Mouse (Mus musculus): ENCODE measurements around the gene Gstm2.
"Not testable (repeated sequence)": the region's sequence is repeated elsewhere in the genome, so short reads cannot be mapped to it uniquely, and the experiment has no call there.

Gstm2 gene

GRCm38 (mm10) chr3:107986041-107986562 is at the start of gene Gstm2:
Gstm2 (minus strand) TSS chr3:107986453.
- no peak for ATAC-seq (ENCODE audit: insufficient number of reproducible peaks, low FRiP score, low TSS enrichment)

GRCm38 (mm10) chr3:108033156-108033555 is 46.9 kb upstream of the Gstm2 start:
- no peak for ATAC-seq (ENCODE audit: insufficient number of reproducible peaks, low FRiP score, low TSS enrichment)

- no peak for ATAC-seq (ENCODE audit: insufficient number of reproducible peaks, low FRiP score, low TSS enrichment)
Measured at GRCm38 (mm10) chr3:108032113-108032512, 45.9 kb upstream of the Gstm2 start.

GRCm38 (mm10) chr3:108028641-108029365 is 42.5 kb upstream of the Gstm2 start:
- no peak for ATAC-seq (ENCODE audit: insufficient number of reproducible peaks, low FRiP score, low TSS enrichment)

- no peak for ATAC-seq (ENCODE audit: insufficient number of reproducible peaks, low FRiP score, low TSS enrichment)
Measured at GRCm38 (mm10) chr3:108026597-108026996, 40.3 kb upstream of the Gstm2 start.

GRCm38 (mm10) chr3:108026049-108026448 is 39.8 kb upstream of the Gstm2 start:
- no peak for ATAC-seq (ENCODE audit: insufficient number of reproducible peaks, low FRiP score, low TSS enrichment)

- ATAC-seq (ENCODE audit: insufficient number of reproducible peaks, low FRiP score, low TSS enrichment) = no peak
Measured at GRCm38 (mm10) chr3:108025318-108025717, 39.1 kb upstream of the Gstm2 start.

GRCm38 (mm10) chr3:108022650-108023049 is 36.4 kb upstream of the Gstm2 start:
- ATAC-seq (ENCODE audit: insufficient number of reproducible peaks, low FRiP score, low TSS enrichment) = no peak

GRCm38 (mm10) chr3:108020351-108021022 is 34.2 kb upstream of the Gstm2 start:
- not testable (repeated sequence) for ATAC-seq (ENCODE audit: insufficient number of reproducible peaks, low FRiP score, low TSS enrichment)

GRCm38 (mm10) chr3:108019226-108019625 is 33.0 kb upstream of the Gstm2 start:
- not testable (repeated sequence) for ATAC-seq (ENCODE audit: insufficient number of reproducible peaks, low FRiP score, low TSS enrichment)

GRCm38 (mm10) chr3:108018190-108018820 is 32.1 kb upstream of the Gstm2 start:
- no peak for ATAC-seq (ENCODE audit: insufficient number of reproducible peaks, low FRiP score, low TSS enrichment)

GRCm38 (mm10) chr3:108017473-108018189 is 31.4 kb upstream of the Gstm2 start, which contains the start of gene Gstm1:
Gstm1 (minus strand) TSS chr3:108017973.
- peak; percentile 87 for ATAC-seq (ENCODE audit: insufficient number of reproducible peaks, low FRiP score, low TSS enrichment)

GRCm38 (mm10) chr3:108016468-108016867 is 30.2 kb upstream of the Gstm2 start:
- ATAC-seq (ENCODE audit: insufficient number of reproducible peaks, low FRiP score, low TSS enrichment) = not testable (repeated sequence)

- ATAC-seq (ENCODE audit: insufficient number of reproducible peaks, low FRiP score, low TSS enrichment) = no peak
Measured at GRCm38 (mm10) chr3:108014974-108015346, 28.7 kb upstream of the Gstm2 start.

- no peak for ATAC-seq (ENCODE audit: insufficient number of reproducible peaks, low FRiP score, low TSS enrichment)
Measured at GRCm38 (mm10) chr3:108014098-108014973, 28.1 kb upstream of the Gstm2 start.

- no peak for ATAC-seq (ENCODE audit: insufficient number of reproducible peaks, low FRiP score, low TSS enrichment)
Measured at GRCm38 (mm10) chr3:108013331-108013871, 27.1 kb upstream of the Gstm2 start.

- no peak for ATAC-seq (ENCODE audit: insufficient number of reproducible peaks, low FRiP score, low TSS enrichment)
Measured at GRCm38 (mm10) chr3:108011558-108011957, 25.3 kb upstream of the Gstm2 start.

- ATAC-seq (ENCODE audit: insufficient number of reproducible peaks, low FRiP score, low TSS enrichment) = no peak
Measured at GRCm38 (mm10) chr3:108010286-108010685, 24.0 kb upstream of the Gstm2 start.

GRCm38 (mm10) chr3:108002021-108002420 is 15.8 kb upstream of the Gstm2 start:
- no peak for ATAC-seq (ENCODE audit: insufficient number of reproducible peaks, low FRiP score, low TSS enrichment)

Measured in cerebellum, adult (tissue).